Mouse (Mus musculus) layer of hippocampus, adult 18-20 months (tissue): ENCODE measurements at regions not wholly inside any gene's neighbourhood (a gene's known extent, or its start where the extent isn't known, plus 50 kb on each side); places are given as distances from the start of the nearest gene placed in this dataset.

ENCODE experiments used
- DNase-seq, 2 experiments: peaks; one replicate each; pipeline ENCODE4 v3.0.0; 2022; ENCODE audit warnings: low spot score in 2 of 2

GRCm38 (mm10) chr5:119561531-119561930 is 108.9 kb upstream of the Tbx3 start:
- no peak for DNase-seq

- DNase-seq: no peak
Measured at GRCm38 (mm10) chr5:119563510-119564351, 106.7 kb upstream of the Tbx3 start.

- no peak for DNase-seq
Measured at GRCm38 (mm10) chr5:119567639-119568038, 102.8 kb upstream of the Tbx3 start.

- DNase-seq: no peak
Measured at GRCm38 (mm10) chr5:119570054-119570453, 100.4 kb upstream of the Tbx3 start.

GRCm38 (mm10) chr5:119571644-119572043 is 98.8 kb upstream of the Tbx3 start:
- no peak for DNase-seq

GRCm38 (mm10) chr5:119575124-119575523 is 95.3 kb upstream of the Tbx3 start:
- no peak for DNase-seq

- no peak for DNase-seq
Measured at GRCm38 (mm10) chr5:119579288-119579687, 91.2 kb upstream of the Tbx3 start.

- no peak for DNase-seq
Measured at GRCm38 (mm10) chr5:119579806-119580205, 90.7 kb upstream of the Tbx3 start.

GRCm38 (mm10) chr5:119580395-119580794 is 90.1 kb upstream of the Tbx3 start:
- no peak for DNase-seq

- no peak for DNase-seq
Measured at GRCm38 (mm10) chr5:119580798-119581197, 89.7 kb upstream of the Tbx3 start.

- DNase-seq: no peak
Measured at GRCm38 (mm10) chr5:119584389-119584788, 86.1 kb upstream of the Tbx3 start.

- no peak for DNase-seq
Measured at GRCm38 (mm10) chr5:119584914-119585313, 85.6 kb upstream of the Tbx3 start.

GRCm38 (mm10) chr5:119586391-119587058 is 83.9 kb upstream of the Tbx3 start:
- DNase-seq: no peak

GRCm38 (mm10) chr5:119587239-119587811 is 83.1 kb upstream of the Tbx3 start:
- DNase-seq: no peak

GRCm38 (mm10) chr5:119588340-119589272 is 81.9 kb upstream of the Tbx3 start:
- DNase-seq: no peak

GRCm38 (mm10) chr5:119591271-119591670 is 79.2 kb upstream of the Tbx3 start:
- DNase-seq: no peak

- no peak for DNase-seq
Measured at GRCm38 (mm10) chr5:119592891-119593290, 77.6 kb upstream of the Tbx3 start.

GRCm38 (mm10) chr5:119594541-119594940 is 75.9 kb upstream of the Tbx3 start:
- DNase-seq: no peak

GRCm38 (mm10) chr5:119596295-119596993 is 74.0 kb upstream of the Tbx3 start:
- no peak for DNase-seq

GRCm38 (mm10) chr5:119596994-119597391 is 73.5 kb upstream of the Tbx3 start:
- no peak for DNase-seq

- no peak for DNase-seq
Measured at GRCm38 (mm10) chr5:119597530-119597929, 72.9 kb upstream of the Tbx3 start.
